Mouse (Mus musculus) layer of hippocampus, adult 18-20 months (tissue): ENCODE measurements around the gene Trpc4ap. TPM values are rescaled to one million over a fixed set of nuclear protein-coding genes. Genes with fewer than 3 reads are reported as not detected.
A peak's percentile ranks its signal among the peaks of the same experiment; 100 is the strongest.

ENCODE experiments used
- DNase-seq, 2 experiments: peaks; one replicate each; pipeline ENCODE4 v3.0.0; 2022; ENCODE audit warnings: low spot score in 2 of 2
- total RNA-seq, 2 experiments: library from RNA; stranded (reverse); gene quantifications; 2 replicates each; pipeline ENCODE4 v1.2.3; 2021

The Trpc4ap gene
- total RNA-seq, 2 experiments from 2014 or later: 163 to 168 TPM

DNA sequence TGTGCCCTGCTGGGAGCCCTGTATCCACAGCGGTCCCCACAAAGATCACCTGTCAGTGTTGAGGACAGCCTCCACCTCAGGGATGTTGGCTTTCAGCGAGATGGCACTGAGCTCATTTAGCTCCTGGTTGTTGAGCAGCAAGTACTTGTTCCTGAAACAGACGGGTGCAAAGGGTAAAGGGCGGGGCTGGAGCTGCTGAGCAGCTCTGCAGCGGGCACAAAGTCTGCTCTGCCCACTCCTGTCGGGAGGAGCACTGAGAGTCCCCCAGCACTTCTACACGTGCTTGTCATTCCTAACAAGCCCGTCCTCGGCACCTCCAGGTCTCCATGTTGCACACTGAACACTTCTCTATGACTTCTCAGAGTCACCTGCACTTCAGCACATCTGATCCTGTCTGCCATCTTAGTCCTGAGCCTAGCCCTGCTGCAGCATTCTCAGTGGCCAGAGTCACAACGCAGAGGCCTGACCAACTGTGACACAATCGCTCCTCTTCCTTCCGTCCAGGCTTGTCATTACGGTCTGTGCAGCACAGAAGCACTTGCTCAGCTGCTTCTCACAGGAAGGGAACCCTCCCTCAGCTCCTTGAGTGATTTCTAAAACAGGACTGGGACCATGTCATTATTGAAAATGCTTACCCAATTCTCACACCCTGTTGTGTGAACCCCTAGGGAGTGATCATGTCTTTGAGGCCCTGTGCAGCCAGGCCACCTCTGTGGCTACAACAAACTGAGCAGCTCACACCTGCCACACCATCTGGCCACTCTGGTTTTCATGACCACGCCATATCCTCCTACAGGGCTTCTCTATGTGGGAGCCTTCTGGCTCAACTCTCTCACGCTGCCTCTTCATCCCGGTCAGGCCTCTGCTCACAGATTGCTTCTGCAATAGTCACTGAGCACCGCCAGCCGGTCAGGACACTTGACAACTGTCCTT is 50.4 kb downstream of the Trpc4ap start:
- DNase-seq: no peak

DNA sequence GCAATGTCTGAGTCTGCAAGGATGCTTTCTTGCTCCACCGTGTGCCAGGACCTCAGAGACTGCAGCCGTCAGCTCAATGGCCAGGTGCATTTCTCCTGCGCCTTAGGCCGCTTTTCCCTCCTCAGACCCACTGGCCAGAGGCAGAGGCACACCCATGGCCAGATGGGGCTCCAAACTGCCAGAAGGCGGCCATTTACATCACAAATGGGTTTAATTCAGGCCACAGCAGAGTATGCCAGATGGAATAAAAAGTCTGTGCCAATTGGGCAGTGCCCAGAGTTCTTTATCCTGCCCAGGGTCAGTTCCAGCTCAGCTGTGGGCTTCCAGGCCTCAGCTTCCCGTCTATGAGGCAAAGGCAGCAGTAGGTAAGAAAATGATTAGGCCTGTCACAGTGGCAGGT is 51.5 kb downstream of the Trpc4ap start:
- peak in 1 of 2 experiments; percentile 73 for DNase-seq

DNA sequence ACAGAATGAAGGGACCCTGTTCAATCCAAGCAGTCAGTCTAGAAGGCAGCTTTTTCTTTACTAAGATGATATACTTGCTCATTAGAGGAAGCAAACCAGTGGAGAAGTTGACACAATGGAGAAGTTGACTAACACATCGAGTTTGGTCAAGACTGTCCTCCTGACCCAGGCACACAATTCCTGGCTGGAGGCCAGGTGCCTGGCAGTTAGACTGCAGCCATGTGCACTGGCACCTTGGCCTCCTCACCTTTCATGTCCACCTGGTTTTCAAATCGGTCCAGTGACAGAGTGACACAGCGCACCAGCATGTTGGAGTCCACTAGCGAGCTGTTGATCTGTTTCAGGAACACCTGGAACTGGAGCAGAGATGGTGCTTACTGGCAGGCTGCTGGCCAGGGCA is 54.8 kb downstream of the Trpc4ap start:
- DNase-seq: no peak

DNA sequence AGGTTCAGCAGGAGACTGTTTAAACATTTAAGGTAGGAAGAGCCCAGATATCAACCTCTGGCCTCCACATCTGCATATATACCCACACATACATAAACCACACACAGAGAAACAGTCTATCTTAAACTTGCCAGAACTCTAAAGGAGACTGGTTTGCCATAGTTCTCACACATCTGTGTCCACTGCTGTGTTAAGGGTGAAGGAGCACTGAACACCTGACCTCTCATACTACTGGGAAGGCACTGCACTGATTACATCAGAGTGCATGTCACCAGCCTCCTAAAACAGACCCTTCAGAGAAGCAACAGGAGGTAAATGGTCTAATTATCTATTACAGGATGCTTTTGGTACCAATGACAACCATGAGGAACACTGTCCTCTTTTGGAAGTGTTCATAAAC is 55.3 kb downstream of the Trpc4ap start:
- DNase-seq: no peak

DNA sequence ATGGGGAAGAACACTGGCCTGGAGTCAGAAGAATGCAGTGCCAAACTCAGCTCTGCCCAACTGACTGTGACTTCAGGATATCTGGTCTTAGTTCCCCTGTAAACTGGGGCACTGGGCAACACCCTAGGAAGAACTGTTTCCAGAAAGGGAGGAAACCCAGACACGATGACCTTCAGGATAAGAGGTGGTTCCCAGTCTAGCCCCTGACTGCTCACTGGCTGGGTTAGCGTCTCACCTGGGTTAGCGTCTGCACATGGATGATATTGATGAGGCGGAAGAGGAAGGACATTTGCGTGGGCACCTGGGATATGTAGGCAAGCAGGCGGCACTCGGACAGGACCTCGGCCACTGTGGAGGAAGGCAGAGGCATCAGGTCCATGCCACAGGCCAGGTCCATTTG is 56.2 kb downstream of the Trpc4ap start:
- no peak for DNase-seq

DNA sequence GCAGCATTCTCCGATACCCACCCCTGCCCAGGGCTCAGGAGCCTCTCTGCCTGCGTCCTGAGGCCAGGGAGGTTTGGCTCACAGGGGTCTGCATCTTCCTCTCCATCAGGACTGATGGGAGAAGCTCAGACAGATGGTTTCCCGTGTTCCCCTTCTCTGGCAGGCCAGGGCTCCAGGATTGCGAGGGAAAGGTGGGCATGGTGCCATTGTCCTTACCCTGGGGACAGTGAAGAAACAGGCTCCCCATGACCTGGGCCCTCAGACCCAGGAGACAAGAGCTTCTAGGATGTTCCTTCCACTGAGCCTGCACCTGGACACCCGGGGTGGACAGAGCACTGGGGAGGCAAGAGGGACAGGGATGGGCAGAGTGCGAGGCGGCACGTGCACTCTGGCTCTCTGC is 57.6 kb downstream of the Trpc4ap start:
- DNase-seq: no peak

DNA sequence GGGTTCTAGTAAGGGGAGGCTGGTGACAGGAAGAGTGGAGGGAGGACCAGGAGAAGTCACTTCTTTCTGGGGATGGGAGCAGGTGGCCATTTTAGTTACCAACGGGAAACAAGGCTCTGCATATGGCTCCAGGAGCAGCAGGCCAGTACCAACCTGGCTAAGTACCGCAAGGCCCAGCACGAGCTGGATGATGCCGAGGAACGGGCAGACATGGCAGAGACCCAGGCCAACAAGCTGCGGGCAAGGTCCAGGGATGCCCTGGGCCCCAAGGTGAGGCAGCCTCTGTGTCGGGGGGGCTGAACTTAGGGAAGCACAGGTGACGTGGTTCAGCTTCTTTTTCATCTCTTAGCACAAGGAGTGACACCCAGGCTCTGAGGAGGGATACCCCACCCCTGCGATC is 58.5 kb downstream of the Trpc4ap start:
- no peak for DNase-seq

DNA sequence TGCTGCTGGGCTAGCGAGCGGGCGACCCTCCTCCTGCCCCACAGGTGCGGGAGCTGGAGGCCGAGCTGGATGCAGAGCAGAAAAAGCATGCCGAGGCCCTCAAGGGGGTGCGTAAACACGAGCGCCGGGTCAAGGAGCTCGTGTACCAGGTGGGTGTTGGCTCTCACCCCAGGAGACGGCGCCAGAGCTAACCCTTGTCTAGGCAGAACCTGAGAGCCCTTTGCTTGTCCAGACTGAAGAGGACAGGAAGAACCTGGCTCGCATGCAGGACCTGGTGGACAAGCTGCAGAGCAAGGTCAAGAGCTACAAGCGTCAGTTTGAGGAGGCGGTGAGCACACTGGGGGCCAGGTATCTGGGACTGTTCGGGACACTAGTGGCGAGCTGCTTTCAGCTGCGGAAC is 59.1 kb downstream of the Trpc4ap start:
- no peak for DNase-seq

DNA sequence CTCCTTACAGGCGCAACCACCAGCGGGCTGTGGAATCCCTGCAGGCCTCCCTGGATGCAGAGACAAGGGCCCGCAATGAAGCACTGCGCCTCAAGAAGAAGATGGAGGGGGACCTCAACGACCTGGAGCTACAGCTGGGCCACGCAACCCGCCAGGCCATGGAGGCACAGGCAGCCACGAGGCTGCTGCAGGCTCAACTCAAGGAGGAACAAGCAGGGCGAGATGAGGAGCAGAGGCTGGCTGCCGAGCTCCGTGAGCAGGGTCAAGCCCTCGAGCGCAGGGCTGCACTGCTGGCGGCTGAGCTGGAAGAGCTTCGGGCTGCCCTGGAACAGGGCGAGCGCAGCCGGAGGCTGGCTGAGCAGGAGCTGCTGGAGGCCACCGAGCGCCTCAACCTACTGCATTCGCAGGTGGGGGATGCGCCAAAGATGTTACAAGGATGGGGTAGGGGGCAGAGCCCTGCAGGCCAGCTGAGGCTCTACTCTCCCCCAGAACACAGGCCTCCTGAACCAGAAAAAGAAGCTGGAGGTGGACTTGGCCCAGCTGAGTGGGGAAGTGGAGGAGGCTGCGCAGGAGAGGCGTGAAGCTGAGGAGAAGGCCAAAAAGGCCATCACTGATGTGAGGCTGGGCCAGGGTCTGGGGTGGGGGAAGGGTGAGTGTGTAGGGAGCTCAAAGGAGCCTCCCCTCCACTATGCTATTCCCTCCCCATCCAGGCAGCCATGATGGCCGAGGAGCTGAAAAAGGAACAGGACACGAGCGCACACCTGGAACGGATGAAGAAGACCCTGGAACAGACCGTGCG is 59.8 kb downstream of the Trpc4ap start:
- no peak for DNase-seq

DNA sequence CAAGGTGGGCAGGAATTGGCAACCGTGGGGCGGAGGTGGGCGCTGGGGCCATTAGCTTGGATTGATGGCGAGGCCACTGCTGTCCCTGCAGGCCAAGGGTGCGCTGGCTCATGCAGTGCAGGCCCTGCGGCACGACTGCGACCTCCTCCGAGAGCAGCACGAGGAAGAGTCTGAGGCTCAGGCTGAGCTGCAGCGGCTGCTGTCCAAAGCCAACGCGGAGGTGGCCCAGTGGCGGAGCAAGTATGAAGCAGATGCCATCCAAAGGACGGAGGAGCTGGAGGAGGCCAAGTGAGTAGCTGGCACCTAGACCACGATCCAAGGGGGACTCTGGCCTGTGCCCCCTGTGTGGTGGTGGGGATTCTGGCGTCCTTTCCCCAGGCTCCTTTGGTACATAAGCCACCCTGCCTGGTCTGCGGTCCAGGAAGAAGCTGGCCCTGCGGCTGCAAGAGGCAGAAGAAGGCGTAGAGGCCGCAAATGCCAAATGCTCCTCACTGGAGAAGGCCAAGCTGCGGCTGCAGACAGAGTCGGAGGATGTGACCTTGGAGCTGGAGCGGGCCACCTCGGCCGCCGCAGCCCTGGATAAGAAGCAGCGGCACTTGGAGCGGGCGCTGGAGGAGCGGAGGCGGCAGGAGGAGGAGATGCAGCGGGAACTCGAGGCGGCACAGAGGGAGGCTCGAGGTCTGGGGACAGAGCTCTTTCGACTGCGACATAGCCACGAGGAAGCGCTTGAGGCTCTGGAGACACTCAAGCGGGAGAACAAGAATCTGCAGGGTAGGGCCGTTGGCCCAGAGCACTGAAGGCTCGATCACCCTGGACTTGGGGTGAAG is 61.4 kb downstream of the Trpc4ap start:
- no peak for DNase-seq

DNA sequence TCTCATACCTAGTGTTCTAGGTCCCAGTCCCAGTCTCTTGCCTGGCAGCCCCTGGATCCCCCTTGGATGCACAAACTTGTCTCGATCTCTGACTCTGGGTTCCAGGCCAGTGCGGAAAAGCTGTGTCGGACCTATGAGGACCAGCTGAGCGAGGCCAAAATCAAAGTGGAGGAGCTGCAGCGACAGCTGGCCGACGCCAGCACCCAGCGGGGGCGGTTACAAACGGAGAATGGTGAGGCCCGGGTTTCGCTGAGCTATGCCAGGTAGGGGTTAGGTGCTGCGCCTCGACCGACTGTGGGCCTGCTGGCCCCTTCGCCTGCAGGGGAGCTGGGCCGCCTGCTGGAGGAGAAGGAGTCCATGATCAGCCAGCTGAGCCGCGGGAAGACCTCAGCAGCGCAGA is 62.0 kb downstream of the Trpc4ap start:
- DNase-seq: no peak

DNA sequence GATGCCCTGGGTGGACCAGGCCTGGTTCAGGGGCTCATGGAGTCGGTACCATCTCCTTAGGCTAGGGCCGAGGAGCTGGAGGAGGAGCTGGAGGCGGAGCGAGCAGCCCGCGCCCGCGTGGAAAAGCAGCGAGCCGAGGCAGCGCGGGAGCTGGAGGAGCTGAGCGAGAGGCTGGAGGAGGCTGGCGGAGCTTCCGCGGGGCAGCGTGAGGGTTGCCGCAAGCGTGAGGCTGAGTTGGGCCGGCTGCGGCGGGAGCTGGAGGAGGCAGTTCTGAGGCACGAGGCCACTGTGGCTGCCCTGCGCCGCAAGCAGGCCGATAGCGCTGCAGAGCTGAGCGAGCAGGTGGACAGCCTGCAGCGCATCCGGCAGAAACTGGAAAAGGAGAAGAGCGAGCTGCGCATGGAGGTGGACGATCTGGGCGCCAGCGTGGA is 62.9 kb downstream of the Trpc4ap start:
- peak; percentile 62 to 65 for DNase-seq

DNA sequence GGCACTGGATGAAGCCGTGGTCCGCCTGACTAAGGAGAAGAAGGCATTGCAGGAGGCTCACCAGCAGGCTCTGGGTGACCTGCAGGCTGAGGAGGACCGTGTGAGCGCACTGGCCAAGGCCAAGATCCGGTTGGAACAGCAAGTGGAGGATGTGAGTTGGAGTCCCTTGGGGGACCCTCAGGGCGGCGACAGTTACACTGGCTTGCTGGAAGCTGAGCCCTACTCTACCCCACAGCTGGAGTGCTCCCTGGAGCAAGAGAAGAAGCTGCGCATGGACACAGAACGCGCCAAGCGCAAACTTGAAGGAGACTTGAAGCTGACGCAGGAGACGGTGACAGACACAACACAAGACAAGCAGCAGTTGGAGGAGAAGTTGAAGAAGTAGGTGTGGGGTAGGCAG is 63.7 kb downstream of the Trpc4ap start:
- DNase-seq: no peak

DNA sequence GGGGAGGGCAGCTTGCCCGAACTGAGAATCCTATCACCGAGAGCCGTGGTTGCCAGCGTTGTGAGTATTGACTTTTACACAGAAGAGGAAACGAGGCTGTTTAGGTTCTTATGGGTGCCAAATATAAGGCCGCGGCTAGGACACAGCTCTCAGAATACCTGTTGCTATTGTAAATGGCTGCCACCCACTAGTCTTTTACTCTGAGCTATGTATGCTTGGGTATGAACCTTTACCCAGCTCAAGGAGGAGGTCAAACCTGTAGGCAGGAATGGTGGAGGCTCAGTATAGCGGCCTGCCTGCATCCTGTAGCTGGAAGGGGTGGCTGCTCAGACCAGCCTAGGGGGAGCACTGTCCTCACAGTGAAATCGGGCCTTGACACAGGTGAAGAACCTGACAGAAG is 64.1 kb downstream of the Trpc4ap start:
- DNase-seq: no peak

DNA sequence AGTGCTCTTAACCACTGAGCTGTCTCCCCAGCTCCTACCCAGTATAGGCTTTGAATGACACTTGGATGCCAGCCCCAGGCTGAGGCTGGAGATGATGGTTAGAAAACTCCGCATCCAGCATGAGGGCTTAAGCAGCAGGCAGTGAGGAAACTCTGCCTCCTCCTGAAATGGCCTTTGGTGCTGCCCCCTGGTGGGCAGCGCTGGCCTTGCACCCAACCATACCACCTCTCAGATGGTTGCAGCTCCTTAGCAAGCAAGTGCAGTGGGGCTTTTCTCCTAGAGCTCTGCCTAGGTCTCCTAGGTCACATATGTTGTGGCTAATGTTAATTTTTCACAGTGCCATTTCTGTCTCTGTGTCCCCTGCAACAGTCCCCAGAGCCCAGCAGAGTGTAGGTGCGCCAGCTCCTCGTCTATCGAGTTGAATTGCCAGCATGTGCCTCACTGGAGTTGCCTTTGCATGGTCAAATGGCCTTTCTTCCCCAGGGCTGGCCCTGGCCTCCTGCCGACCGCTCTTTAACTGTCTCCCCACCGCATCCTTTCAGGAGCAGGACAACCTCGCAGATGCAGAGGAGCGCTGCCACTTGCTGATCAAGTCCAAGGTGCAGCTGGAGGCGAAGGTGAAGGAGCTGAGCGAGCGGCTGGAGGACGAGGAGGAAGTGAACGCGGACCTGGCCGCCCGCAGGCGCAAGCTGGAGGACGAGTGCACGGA is 65.0 kb downstream of the Trpc4ap start:
- peak; percentile 61 to 85 for DNase-seq

DNA sequence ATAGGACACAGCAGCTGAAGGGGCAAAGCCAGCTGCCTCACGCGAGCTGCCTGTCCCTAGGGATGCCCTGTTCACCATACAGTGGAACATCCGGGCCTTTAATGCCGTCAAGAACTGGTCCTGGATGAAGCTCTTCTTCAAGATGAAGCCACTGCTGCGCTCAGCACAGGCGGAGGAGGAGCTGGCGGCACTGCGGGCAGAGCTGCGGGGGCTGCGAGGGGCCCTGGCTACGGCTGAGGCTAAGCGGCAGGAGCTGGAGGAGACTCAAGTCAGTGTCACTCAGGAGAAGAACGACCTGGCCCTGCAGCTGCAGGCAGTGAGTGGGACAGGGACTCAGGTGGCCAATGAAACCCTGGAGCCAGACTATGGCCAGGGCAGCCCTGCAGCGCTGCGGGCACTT is 65.9 kb downstream of the Trpc4ap start:
- DNase-seq: no peak

DNA sequence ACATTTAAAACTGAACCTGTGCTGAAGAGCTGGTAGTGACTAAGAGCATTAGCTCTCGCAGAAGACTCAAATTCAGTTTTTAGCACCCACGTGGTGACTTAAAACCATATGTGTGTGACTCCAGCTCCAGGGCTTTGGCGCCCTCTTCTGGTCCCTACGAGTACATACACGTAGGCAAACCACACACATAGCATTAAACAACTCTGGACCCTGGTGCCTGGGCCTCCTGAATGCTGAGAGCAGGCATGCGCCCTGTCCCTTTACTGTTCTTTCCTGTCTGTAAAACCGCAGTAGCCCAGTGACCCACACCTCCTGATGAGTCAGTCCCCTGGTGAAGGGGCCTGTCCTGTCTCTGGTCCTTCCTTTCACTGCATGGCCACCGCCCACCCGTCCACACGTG is 67.5 kb downstream of the Trpc4ap start:
- peak in 1 of 2 experiments; percentile 56 for DNase-seq

DNA sequence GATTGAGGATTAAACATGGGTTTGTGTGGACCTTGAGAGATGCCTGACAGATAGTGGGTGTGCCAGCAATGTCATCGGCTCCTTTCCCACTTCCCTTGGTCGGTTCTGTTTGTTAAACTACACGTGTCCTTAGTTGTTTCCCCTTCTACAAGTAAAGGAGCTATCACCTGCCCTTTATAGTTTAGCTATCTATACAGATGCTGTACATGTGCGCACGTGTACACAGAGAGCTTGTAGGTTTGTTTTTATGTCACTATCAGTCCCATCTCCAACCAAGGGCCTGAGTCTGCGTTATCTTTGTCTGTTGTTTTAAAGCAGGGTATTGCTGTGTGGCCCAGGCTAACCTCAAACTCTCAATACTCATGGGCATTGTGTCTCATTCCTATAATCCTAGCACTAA is 68.2 kb downstream of the Trpc4ap start:
- no peak for DNase-seq

DNA sequence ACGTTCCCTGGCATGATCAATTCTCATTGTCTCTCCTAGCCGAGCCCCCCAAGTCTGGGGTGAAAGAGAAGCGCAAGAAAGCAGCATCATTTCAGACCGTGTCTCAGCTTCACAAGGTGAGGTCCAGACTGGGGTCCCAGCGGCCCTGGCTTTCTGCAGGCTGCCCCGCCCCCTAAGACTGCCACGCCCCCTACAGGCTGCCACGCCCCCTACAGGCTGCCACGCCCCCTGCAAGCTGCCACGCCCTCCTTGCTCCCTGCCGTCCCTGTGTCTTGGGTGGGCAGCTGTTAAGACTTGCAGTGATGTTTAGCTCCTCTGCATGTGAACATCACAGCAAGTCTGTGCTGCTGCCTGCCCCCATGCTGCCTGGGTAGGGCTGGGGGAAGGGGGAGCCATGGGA is 69.6 kb downstream of the Trpc4ap start:
- no peak for DNase-seq

DNA sequence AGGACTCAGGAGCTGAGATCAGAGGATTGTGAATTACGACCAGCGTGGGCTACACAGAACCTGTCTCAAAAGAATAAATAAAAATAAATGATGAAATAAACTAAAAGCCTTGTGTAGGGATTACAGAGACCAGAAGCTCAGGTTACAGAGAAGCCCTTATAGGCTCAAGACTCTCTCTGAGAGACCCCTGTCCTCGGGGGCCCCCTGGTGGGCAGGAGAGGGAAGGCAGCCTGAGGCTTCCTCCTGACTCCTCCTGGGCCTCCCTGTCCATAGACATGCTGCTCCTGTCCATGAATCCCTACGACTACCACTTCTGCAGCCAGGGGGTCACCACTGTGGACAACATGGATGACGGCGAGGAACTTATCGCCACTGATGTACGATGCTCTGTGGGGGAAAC is 72.4 kb downstream of the Trpc4ap start:
- DNase-seq: peak; percentile 79 to 93

DNA sequence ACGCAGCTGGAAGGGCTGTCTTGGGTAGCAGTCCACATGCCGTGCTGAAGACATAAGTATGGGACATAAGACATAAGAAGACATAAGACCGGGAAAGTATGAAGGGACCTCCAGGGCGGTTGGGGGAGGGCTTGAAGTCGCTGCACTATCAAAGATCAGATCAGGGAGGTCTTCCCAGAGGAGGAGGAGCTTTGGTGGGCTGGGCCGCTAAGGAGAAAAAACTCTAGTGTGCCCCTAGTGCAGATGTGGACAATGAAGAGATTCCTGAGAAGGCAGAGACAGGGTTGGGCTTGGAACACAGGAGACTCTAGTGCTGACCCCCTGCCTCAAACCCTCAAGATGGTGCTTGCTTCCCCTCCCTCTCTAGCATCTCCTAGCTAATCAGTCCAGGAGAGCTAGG is 75.2 kb downstream of the Trpc4ap start:
- DNase-seq: no peak
